Mouse (Mus musculus) liver, embryonic 15.5 days (tissue): Measurements from ENCODE around the gene Bzw1. TPM values are rescaled to one million over a fixed set of nuclear protein-coding genes. Genes with fewer than 3 reads are reported as not detected.

Experiments
- ATAC-seq: fragments of 200-750 bp; cut with Nextera tagmentation; 2 replicates; pipeline ENCODE4 v1.8.0; 2017; ENCODE audit warnings: moderate number of reproducible peaks, mild to moderate bottlenecking, moderate library complexity; ENCODE audit not compliant: insufficient read depth
- H3K27ac ChIP-seq: fragments of 300-500 bp; sonication (generic); replicated peaks from 2 replicates; pipeline ENCODE4 v1.5.1; 2015; ENCODE audit warnings: mild to moderate bottlenecking, inconsistent platforms
- H3K27me3 ChIP-seq: fragments of 300-500 bp; sonication (generic); 2 replicates; pipeline ENCODE4 v1.6.1; 2015; ENCODE audit warnings: mild to moderate bottlenecking, inconsistent platforms
- H3K36me3 ChIP-seq: fragments of 300-500 bp; sonication (generic); replicated peaks from 2 replicates; pipeline ENCODE4 v1.6.1; 2015; ENCODE audit warnings: moderate library complexity, mild to moderate bottlenecking, inconsistent platforms
- H3K4me1 ChIP-seq: fragments of 300-500 bp; sonication (generic); replicated peaks from 2 replicates; pipeline ENCODE4 v1.6.1; 2015; ENCODE audit warnings: inconsistent platforms
- H3K4me2 ChIP-seq: fragments of 300-500 bp; sonication (generic); 2 replicates; pipeline ENCODE4 v1.6.1; 2015; ENCODE audit warnings: moderate library complexity, mild to moderate bottlenecking, inconsistent platforms
- H3K4me3 ChIP-seq: fragments of 300-500 bp; sonication (generic); replicated peaks from 2 replicates; pipeline ENCODE4 v1.5.1; 2015; ENCODE audit warnings: mild to moderate bottlenecking, inconsistent platforms
- H3K9ac ChIP-seq: fragments of 300-500 bp; sonication (generic); 2 replicates; pipeline ENCODE4 v1.6.1; 2015; ENCODE audit warnings: moderate library complexity, mild to moderate bottlenecking, inconsistent platforms
- H3K9me3 ChIP-seq: fragments of 300-500 bp; sonication (generic); replicated peaks from 2 replicates; pipeline ENCODE4 v1.6.1; 2016; ENCODE audit warnings: inconsistent platforms
- WGBS: fragments of 180-500 bp; shearing (Covaris S2); methylation state at CpG from one replicate; pipeline ENCODE4 v1.1.7; 2015; ENCODE audit warnings: mixed read lengths; ENCODE audit not compliant: insufficient replicate concordance; 5-methylcytosine and 5-hydroxymethylcytosine counted together
- polyA plus RNA-seq: library from polyadenylated mRNA; unstranded; fragments of >200 nt; fragmentation: Nextera tagmentation; extraction: Ambion mirVana; gene quantifications from 2 replicates; pipeline ENCODE4 v1.2.1, GENCODE M21; 2015

Bzw1 gene
- 110 and 123 TPM in 2 replicates for polyA plus RNA-seq

DNA sequence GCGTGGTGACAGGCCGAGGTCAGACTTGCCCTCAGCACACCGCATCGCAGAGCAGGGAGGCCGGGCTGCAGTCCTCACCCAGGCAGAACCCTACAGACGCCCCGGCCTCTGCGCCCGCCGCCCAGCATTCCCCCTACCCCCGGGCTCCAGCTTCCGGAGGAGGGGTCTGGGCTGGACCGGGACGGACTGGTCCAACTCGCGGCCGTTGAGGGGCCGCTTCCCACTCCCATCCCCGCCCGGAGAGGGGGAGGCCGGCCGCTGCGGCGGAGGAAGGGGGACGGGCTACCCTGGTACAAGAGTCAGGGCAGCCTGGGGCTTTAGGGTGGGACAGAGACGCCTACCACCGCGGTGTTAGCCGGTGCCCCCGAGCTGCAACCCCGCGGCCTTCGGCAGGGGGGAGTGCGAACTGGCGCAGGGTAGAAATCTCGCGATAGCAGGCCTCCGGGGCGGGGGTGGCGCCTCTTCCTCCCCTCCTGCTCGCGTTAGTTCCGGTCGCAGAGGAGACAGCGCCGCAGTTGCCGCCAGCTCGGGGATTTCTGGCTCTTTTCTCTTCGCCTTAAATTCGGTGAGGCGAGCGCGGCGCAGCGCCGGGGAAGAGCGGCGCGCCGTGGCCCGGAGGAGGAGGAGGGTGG lies at the start of gene Bzw1:
Bzw1 (plus strand) TSS at position 247 of the 632 bp plus-strand sequence.
- H3K4me2 ChIP-seq = peak within 1 kb of the TSS; percentile 77
- peak within 1 kb of the TSS; percentile 96 for H3K27ac ChIP-seq
- H3K4me3 ChIP-seq = peak within 1 kb of the TSS; percentile 97
- H3K4me1 ChIP-seq = peaks cover 30% of the 10 kb centered on the region
- H3K9me3 ChIP-seq = no peaks in the 10 kb centered on the region
- H3K27me3 ChIP-seq = no peaks in the 10 kb centered on the region
- WGBS = 0% methylated on average over 43 of the region's 61 CpGs
- peak; percentile 97 for ATAC-seq
- H3K9ac ChIP-seq = peak within 1 kb of the TSS; percentile 93
- peaks cover 32% of the 10 kb centered on the region for H3K36me3 ChIP-seq

DNA sequence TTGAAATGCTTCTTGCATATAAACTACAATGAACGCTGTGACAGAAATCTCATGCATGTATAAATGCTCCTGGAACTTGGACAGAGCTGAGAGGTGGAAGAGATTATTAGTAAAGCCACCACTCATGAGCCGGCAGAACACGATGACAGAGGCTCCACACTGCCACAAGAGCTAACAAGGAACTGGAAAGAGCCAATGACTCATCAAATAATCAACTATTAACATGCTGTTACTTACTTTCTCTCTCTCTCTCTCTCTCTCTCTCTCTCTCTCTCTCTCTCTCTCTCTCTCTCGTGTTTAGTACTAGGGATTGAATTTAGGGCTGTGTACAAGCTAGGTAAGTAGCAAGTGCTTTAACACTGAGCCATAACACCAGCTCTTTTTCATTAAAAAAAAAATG lies 48.8 kb upstream of the Bzw1 start:
- Histone ChIP-seq H3K27me3 (no peaks in the 10 kb centered on the region), H3K4me3 (no peak overlapping the region), H3K9ac (no peak overlapping the region), H3K36me3 (no peaks in the 10 kb centered on the region), H3K27ac (no peak overlapping the region), H3K9me3 (no peaks in the 10 kb centered on the region), H3K4me1 (no peaks in the 10 kb centered on the region), H3K4me2 (no peak overlapping the region)
- 35% methylated on average over 4 of the region's 4 CpGs for WGBS
- ATAC-seq = no peak

DNA sequence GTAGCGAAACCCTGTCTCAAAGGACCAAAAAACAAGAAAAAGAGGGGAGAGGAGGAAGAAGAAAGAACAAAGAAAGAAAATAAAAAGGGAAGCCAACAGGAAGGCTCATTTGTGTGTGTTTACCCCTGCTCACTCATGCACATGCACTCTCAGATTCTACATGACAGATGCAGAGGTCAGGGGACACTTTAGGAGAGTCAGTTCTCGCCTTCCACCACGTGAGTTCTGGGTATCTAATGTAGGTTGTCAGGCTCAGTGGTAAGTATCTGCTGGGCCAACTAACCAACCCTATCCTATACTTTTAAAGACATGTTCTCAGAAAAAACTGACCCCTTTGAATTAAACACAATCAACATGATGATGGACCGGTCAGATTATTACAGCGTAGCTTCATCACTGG lies 48.1 kb upstream of the Bzw1 start:
- Histone ChIP-seq H3K9me3 (no peaks in the 10 kb centered on the region), H3K4me3 (no peak overlapping the region), H3K36me3 (no peaks in the 10 kb centered on the region), H3K4me1 (no peaks in the 10 kb centered on the region), H3K27ac (no peak overlapping the region), H3K4me2 (no peak overlapping the region), H3K9ac (no peak overlapping the region), H3K27me3 (no peaks in the 10 kb centered on the region)
- WGBS = 72% methylated on average over 5 of the region's 5 CpGs
- ATAC-seq = no peak

DNA sequence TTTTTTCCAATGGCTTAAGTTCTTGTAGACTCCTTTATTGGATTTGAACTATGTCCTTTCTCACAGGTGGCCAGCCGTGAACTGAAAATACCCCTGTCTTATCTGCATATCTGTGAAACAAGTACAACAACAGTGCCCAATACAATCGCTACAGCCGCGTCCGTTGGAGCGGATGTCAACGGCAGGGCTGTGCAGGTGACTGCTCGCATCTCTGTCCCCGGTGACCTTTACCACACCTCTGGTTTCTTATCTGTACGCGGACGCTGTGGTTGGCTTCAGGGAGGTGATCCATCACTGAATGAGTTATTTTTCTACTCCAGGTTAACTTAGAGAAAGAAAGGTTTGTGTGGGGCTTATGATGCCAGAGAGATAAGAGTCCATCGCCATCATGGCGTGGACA lies 46.5 kb upstream of the Bzw1 start:
- no peaks in the 10 kb centered on the region for H3K27me3 ChIP-seq
- H3K9me3 ChIP-seq = no peaks in the 10 kb centered on the region
- H3K4me1 ChIP-seq = no peaks in the 10 kb centered on the region
- 68% methylated on average over 14 of the region's 14 CpGs for WGBS
- H3K36me3 ChIP-seq = no peaks in the 10 kb centered on the region
- no peak for ATAC-seq
- H3K4me3 ChIP-seq = no peak overlapping the region
- no peak overlapping the region for H3K27ac ChIP-seq
- H3K9ac ChIP-seq = no peak overlapping the region
- no peak overlapping the region for H3K4me2 ChIP-seq

DNA sequence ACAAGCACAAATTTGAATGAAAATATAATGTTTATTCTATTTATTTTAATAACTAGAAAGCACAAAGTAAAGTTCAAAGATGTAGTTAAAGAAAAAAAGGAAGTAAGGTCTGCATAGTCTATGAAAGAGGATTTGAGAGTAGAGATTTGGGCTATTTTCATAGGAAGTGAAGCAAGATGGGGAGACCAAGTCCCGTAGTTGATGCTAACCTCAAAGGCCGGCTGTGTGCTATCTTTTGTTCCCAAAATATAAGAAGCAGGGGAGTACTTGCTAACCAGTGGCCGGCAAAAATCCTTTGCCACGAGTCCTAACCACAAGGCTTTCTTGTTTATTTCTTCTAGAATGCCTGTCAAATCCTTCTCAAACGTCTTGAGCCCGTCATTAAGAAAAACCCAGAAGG lies 44.0 kb upstream of the Bzw1 start:
- WGBS = 28% methylated on average over 6 of the region's 6 CpGs
- no peak for ATAC-seq

DNA sequence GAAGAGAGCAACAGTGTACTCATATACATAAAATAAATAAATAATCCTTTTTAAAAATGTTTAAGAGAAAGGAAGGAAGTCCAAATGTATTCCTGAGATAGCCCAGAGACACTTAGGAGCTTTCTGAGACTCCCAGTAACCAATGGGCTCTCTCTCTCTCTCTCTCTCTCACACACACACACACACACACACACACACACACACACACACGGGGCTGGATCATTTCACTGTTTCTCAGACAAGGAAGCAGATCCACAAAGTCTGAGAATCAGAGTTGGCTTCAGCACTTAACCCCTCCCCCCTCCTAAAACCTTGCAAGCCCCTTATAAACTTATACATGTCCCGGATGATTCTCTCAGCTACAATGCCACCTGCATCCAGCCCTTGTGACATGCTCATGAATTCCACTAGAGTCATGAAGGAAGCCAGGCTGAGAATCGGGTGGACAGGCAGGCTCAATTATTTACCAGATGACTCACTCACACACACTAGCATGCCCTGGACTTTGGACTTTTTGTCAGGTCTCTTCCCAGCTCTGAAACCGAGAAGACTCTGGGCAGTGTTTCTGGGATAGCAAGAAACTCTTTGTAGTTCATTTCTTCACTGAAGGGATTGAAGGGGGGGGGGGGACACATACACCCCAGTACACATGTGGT lies 39.3 kb upstream of the Bzw1 start:
- peak; percentile 68; the same call in 1 of the 2 replicates for ATAC-seq
- WGBS = 45% methylated on average over 4 of the region's 4 CpGs
- Histone ChIP-seq H3K27me3 (no peaks in the 10 kb centered on the region), H3K4me1 (no peaks in the 10 kb centered on the region; the same call in 1 of the 2 replicates), H3K4me3 (no peak overlapping the region), H3K9me3 (no peaks in the 10 kb centered on the region), H3K27ac (no peak overlapping the region; the same call in 1 of the 2 replicates), H3K9ac (no peak overlapping the region), H3K36me3 (no peaks in the 10 kb centered on the region), H3K4me2 (no peak overlapping the region; the same call in 1 of the 2 replicates)

More for the DNA sequence above, 44.0 kb upstream of the Bzw1 start:
- Histone ChIP-seq H3K9me3 (no peaks in the 10 kb centered on the region), H3K4me3 (no peak overlapping the region), H3K36me3 (no peaks in the 10 kb centered on the region), H3K27me3 (no peaks in the 10 kb centered on the region), H3K4me1 (no peaks in the 10 kb centered on the region; the same call in 1 of the 2 replicates), H3K4me2 (no peak overlapping the region), H3K27ac (no peak overlapping the region), H3K9ac (no peak overlapping the region)

DNA sequence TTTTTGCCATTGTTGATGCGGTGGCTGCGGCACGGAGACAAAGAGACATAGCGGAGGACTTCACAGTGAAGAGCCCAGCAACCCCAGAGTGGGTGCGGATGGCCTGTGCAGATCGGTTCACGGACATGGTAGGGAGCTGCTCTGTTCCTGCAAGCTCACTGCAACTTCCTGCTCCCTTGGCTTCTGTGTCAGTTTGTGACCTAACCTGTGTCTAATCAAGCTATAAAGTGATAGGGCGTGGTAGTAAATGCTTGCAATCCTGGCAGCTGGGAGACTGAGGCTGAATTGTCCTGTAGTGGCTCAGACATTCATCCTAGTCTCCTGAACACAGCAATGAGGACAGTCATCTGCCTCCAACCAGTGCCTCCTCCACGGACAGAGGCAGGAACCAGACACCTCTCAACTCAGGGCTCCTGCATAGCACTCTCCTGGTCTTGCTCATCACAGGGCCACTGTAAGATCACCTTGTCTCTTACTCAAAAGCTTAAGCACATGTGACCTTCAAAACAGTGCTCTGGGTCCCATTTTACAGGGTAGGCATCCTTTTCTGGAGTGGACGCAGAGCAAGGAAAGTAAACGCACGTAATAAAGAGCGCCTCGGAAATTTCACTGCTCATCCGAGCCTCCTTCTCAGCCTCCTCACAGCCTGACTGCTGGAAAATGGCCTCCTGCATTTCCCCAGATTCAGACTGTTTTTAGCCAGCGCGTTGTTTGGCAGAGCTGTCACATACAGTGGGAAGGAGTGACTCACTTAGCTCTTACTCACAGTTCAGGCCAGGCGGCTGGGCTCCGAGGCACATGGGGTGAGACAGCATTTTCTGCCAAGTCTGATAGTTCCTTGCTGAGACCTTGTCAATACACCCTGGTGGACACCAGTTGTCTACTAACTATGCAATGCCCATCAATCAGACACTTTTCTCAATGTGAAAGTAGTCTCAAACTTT lies 33.5 kb upstream of the Bzw1 start:
- H3K27me3 ChIP-seq = no peaks in the 10 kb centered on the region
- no peaks in the 10 kb centered on the region for H3K36me3 ChIP-seq
- 71% methylated on average over 19 of the region's 19 CpGs for WGBS
- no peak for ATAC-seq
- no peaks in the 10 kb centered on the region for H3K4me1 ChIP-seq
- H3K4me2 ChIP-seq = no peak overlapping the region
- no peak overlapping the region for H3K4me3 ChIP-seq
- H3K27ac ChIP-seq = no peak overlapping the region
- H3K9ac ChIP-seq = no peak overlapping the region
- no peaks in the 10 kb centered on the region for H3K9me3 ChIP-seq

DNA sequence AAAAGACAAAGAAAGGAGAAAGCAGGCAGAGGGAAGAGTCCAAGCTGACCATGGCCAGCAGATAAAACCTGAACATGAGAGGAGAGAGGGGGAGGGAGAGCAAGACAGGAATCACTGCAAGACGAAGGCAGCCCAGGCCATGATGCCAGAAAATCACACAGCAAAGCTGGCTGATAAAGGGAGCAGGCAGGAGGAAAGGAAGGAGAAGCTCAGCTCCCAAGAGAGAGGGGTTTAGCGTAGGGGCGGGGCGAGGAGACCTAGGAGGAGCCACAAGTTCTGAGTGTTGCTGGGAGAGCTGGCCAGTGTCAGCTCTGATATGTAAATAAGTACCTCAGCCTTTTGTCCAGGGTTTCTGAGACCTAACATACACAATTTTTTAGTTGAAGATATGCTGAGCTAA lies 30.4 kb upstream of the Bzw1 start:
- Histone ChIP-seq H3K9me3 (no peaks in the 10 kb centered on the region), H3K4me3 (no peak overlapping the region), H3K4me1 (no peaks in the 10 kb centered on the region), H3K27me3 (no peaks in the 10 kb centered on the region), H3K4me2 (no peak overlapping the region), H3K9ac (no peak overlapping the region), H3K27ac (no peak overlapping the region), H3K36me3 (no peaks in the 10 kb centered on the region)
- no peak for ATAC-seq
- 51% methylated on average over 4 of the region's 4 CpGs for WGBS

DNA sequence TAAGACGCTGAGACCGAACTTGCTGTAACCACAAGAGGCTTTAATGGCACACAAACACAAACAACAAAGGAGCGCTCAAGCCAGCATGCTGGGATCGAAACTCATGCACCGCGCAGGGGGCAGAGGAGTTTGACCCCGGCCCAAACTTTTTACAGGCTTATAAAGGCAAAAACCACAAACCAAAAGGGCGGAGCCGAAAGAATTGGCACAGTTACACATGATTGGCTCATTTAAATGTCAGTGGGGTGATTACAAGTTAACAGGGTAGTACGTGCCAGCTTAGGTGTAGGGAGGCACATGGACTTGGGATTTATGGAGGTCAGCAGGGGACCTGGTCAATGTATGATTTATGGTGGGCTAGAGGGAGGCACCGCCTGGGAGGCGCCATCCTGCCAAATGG lies 28.1 kb upstream of the Bzw1 start:
- Histone ChIP-seq H3K4me3 (no peak overlapping the region), H3K4me2 (no peak overlapping the region), H3K27ac (no peak overlapping the region), H3K9ac (no peak overlapping the region), H3K36me3 (no peaks in the 10 kb centered on the region), H3K9me3 (no peaks in the 10 kb centered on the region), H3K4me1 (no peaks in the 10 kb centered on the region), H3K27me3 (no peaks in the 10 kb centered on the region)
- WGBS = 77% methylated on average over 12 of the region's 12 CpGs
- ATAC-seq = no peak

DNA sequence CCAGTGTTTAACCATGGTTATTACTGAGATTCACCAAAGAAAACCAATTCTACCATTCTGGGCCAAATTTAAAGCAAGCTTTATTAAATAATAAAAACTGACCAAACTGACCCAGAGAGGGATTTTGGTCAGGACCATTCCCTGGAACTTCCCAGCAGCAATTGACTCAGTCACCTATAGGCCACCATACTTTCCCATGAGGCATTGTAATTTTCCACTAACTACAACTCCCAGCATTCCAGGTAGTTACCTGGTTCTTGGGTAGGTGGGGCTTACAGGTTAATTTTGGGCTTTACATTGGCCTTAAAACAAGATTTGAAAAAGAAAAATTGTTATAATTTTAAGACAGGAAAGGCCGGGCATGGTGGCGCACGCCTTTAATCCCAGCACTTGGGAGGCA lies 26.9 kb upstream of the Bzw1 start:
- no peaks in the 10 kb centered on the region for H3K27me3 ChIP-seq
- ATAC-seq = no peak
- no peak overlapping the region for H3K4me2 ChIP-seq
- H3K9me3 ChIP-seq = no peaks in the 10 kb centered on the region
- WGBS = 85% methylated on average over 3 of the region's 3 CpGs
- no peaks in the 10 kb centered on the region for H3K4me1 ChIP-seq
- H3K9ac ChIP-seq = no peak overlapping the region
- no peak overlapping the region for H3K4me3 ChIP-seq
- no peaks in the 10 kb centered on the region for H3K36me3 ChIP-seq
- H3K27ac ChIP-seq = no peak overlapping the region
